10 mouse cellular contexts compared by ENCODE assay signal in the genomic region with DNA sequence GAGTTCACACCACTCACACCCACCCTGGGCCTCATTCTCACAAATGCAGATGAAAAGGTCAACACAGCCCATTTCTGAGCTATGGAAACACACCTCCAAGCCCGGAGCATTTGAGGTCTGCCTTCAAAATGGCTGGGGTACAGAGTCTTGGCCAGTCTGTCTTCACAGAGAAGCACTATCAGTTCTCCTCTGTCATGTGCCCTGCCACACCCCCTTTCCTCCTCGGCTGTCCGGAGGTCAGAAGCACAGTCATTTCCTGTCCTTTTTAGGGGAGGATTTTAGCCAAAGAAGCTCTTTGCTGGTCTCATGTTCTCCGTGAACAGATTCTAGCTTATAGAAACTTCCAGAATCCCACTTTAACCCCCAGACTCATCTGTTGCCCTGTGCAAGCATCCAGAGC. TPM values are rescaled to one million over a fixed set of nuclear protein-coding genes. Genes with fewer than 3 reads are reported as not detected.
DNase-seq lines count a peak whose midpoint lies in the region; ATAC-seq and TF ChIP-seq lines count a peak whose summit lies in the region.
"Had no signal": no experiment of that assay in that cellular context is flagged by ENCODE, and none has a peak within 500 bp of the region (broad histone marks: within the 10 kb centered on the region; RNA-seq: fewer than 3 reads in every experiment).

No protein-coding gene starts in this region.

- no peak overlapping the region for H3K27ac ChIP-seq in intestine, postnatal 0 days (ENCODE audit: low read depth, low read length)
- H3K27ac ChIP-seq in intestine, embryonic 16.5 days (ENCODE audit: low read length) = no peak overlapping the region
- H3K27ac ChIP-seq in liver, embryonic 16.5 days (ENCODE audit: low read length) = 0 out of 2 replicates have a peak overlapping the region, but pooled peaks have one; percentile 14
- H3K27ac ChIP-seq: forebrain, embryonic 13.5 days; heart, embryonic 15.5 days had no signal

- intact Hi-C loops in heart, postnatal 36 days (cut with DNase I) = no loop called here

- H3K36me3 ChIP-seq in intestine, postnatal 0 days (ENCODE audit: control insufficient read depth, insufficient read depth) = peaks cover 5% of the 10 kb centered on the region; the same call in 1 of the 2 replicates
- no peaks in the 10 kb centered on the region for H3K36me3 ChIP-seq in intestine, embryonic 16.5 days (ENCODE audit: control insufficient read depth, insufficient read depth, low read length)
- no peaks in the 10 kb centered on the region for H3K36me3 ChIP-seq in liver, embryonic 16.5 days (ENCODE audit: control insufficient read depth, insufficient read depth)
- H3K36me3 ChIP-seq: heart, embryonic 15.5 days had no signal

- peak; percentile 11; the same call in 1 of the 2 replicates for ATAC-seq in intestine, postnatal 0 days
- ATAC-seq in intestine, embryonic 16.5 days = no peak
- ATAC-seq in liver, embryonic 16.5 days (ENCODE audit: low read depth) = no peak
- ATAC-seq in CD4-positive, CD25-positive, alpha-beta regulatory T cell, adult 4 months = no peak
- ATAC-seq: forebrain, embryonic 13.5 days had no signal

- TF ChIP-seq CTCF in intestine, postnatal 0 days (IDR thresholded peaks at IDR 0.05; ENCODE audit: low read depth) = no peak

- WGBS in intestine, postnatal 0 days = 27% methylated on average over 4 of the region's 4 CpGs
- 39% methylated on average over 4 of the region's 4 CpGs for WGBS in intestine, embryonic 16.5 days
- 24% methylated on average over 4 of the region's 4 CpGs for WGBS in liver, embryonic 16.5 days (ENCODE audit: insufficient replicate concordance)

- 0 out of 2 replicates have a peak overlapping the region, but pooled peaks have one; percentile 0 for H3K9ac ChIP-seq in intestine, postnatal 0 days (ENCODE audit: low read depth, low read length)
- no peak overlapping the region for H3K9ac ChIP-seq in intestine, embryonic 16.5 days (ENCODE audit: low read depth, low read length)
- no peak overlapping the region for H3K9ac ChIP-seq in liver, embryonic 16.5 days (ENCODE audit: low read depth, low read length)
- H3K9ac ChIP-seq: forebrain, embryonic 13.5 days; heart, embryonic 15.5 days had no signal

- H3K9me3 ChIP-seq in intestine, postnatal 0 days (ENCODE audit: control insufficient read depth) = no peaks in the 10 kb centered on the region
- no peaks in the 10 kb centered on the region for H3K9me3 ChIP-seq in intestine, embryonic 16.5 days (ENCODE audit: control insufficient read depth, low read length)
- H3K9me3 ChIP-seq in liver, embryonic 16.5 days (replicated peaks; ENCODE audit: control insufficient read depth, low read length) = no peaks in the 10 kb centered on the region
- H3K9me3 ChIP-seq: forebrain, embryonic 13.5 days; heart, embryonic 15.5 days had no signal

- peak; percentile 14 to 46 for DNase-seq in adrenal gland, postnatal 36 days
- DNase-seq in heart, postnatal 36 days = peak; percentile 26 to 31
- DNase-seq in urinary bladder, postnatal 10 days (ENCODE audit: low spot score) = no peak
- DNase-seq in gastrocnemius, adult 8-10 months (ENCODE audit: low spot score in 2 of 2) = no peak

- peaks cover 3% of the 10 kb centered on the region; the same call in 1 of the 2 replicates for H3K4me1 ChIP-seq in intestine, postnatal 0 days (replicated peaks; ENCODE audit: control insufficient read depth, insufficient read depth, low read length)
- peaks cover 15% of the 10 kb centered on the region for H3K4me1 ChIP-seq in intestine, embryonic 16.5 days (ENCODE audit: control insufficient read depth, insufficient read depth, low read length)
- H3K4me1 ChIP-seq in liver, embryonic 16.5 days (ENCODE audit: control insufficient read depth, low read depth, low read length) = peaks cover 15% of the 10 kb centered on the region

- no peaks in the 10 kb centered on the region for H3K27me3 ChIP-seq in intestine, postnatal 0 days (replicated peaks; ENCODE audit: control insufficient read depth, insufficient read depth, low read length)
- H3K27me3 ChIP-seq in intestine, embryonic 16.5 days (replicated peaks; ENCODE audit: control insufficient read depth, insufficient read depth, low read length) = no peaks in the 10 kb centered on the region
- no peaks in the 10 kb centered on the region for H3K27me3 ChIP-seq in liver, embryonic 16.5 days (ENCODE audit: control insufficient read depth, insufficient read depth, low read depth, low read length)
- H3K27me3 ChIP-seq: forebrain, embryonic 13.5 days; heart, embryonic 15.5 days had no signal

- H3K4me3 ChIP-seq in intestine, postnatal 0 days (ENCODE audit: low read depth, low read length) = no peak overlapping the region
- H3K4me3 ChIP-seq in intestine, embryonic 16.5 days (ENCODE audit: low read length) = no peak overlapping the region
- H3K4me3 ChIP-seq in liver, embryonic 16.5 days (ENCODE audit: low read depth, low read length) = no peak overlapping the region
- H3K4me3 ChIP-seq: forebrain, embryonic 13.5 days; heart, embryonic 15.5 days had no signal

- H3K4me2 ChIP-seq in intestine, postnatal 0 days (replicated peaks; ENCODE audit: low read depth) = peak overlapping the region; percentile 41
- no peak overlapping the region for H3K4me2 ChIP-seq in intestine, embryonic 16.5 days (ENCODE audit: low read depth, low read length)
- no peak overlapping the region for H3K4me2 ChIP-seq in liver, embryonic 16.5 days (ENCODE audit: low read depth, low read length)
- H3K4me2 ChIP-seq: forebrain, embryonic 13.5 days; heart, embryonic 15.5 days had no signal

RNA-seq across cellular contexts. Expression of a gene that starts 4.1 kb away (rescaled TPM):
- polyA plus RNA-seq in intestine, postnatal 0 days (2015; fragmentation: Nextera tagmentation; extraction: Ambion mirVana) = 20.5 and 23.3 TPM in 2 replicates
- 23.1 and 28.6 TPM in 2 replicates for polyA plus RNA-seq in intestine, embryonic 16.5 days (2015; fragmentation: Nextera tagmentation; extraction: Ambion mirVana)
- 10 to 100 TPM; 90.6 to 97.2 TPM for total RNA-seq in adrenal gland, postnatal 36 days (2021)
- total RNA-seq in heart, postnatal 36 days (2021) = 10 to 100 TPM; 57.2 to 58.4 TPM
- 13.5 and 15.2 TPM in 2 replicates for polyA plus RNA-seq in liver, embryonic 16.5 days (2015; fragmentation: Nextera tagmentation; extraction: Ambion mirVana)
- 10 to 100 TPM; 56.9 to 57.5 TPM for polyA plus RNA-seq in CD4-positive, CD25-positive, alpha-beta regulatory T cell, adult 4 months (2017; shearing (Covaris generic))
- 10 to 100 TPM; 21.0 to 24.0 (median 22.1) TPM for total RNA-seq in gastrocnemius, adult 8-10 months (2022)

RNA-seq across cellular contexts. Expression of a gene that starts 4.4 kb away (rescaled TPM):
- polyA plus RNA-seq in intestine, postnatal 0 days (2015; fragmentation: Nextera tagmentation; extraction: Ambion mirVana) = 15.5 and 16.8 TPM in 2 replicates
- polyA plus RNA-seq in intestine, embryonic 16.5 days (2015; fragmentation: Nextera tagmentation; extraction: Ambion mirVana) = 15.2 and 15.9 TPM in 2 replicates
- total RNA-seq in adrenal gland, postnatal 36 days (2021) = 10 to 100 TPM; 27.3 to 30.2 TPM
- 10 to 100 TPM; 16.7 to 17.3 TPM for total RNA-seq in heart, postnatal 36 days (2021)
- 8.7 and 10.1 TPM in 2 replicates for polyA plus RNA-seq in liver, embryonic 16.5 days (2015; fragmentation: Nextera tagmentation; extraction: Ambion mirVana)
- polyA plus RNA-seq in CD4-positive, CD25-positive, alpha-beta regulatory T cell, adult 4 months (2017; shearing (Covaris generic)) = 10 to 100 TPM; 10.5 to 22.1 TPM
- total RNA-seq in gastrocnemius, adult 8-10 months (2022) = 10 to 100 TPM; 17.1 to 21.0 (median 18.9) TPM

RNA-seq across cellular contexts. Expression of a gene that starts 41.6 kb away (rescaled TPM):
- polyA plus RNA-seq in intestine, postnatal 0 days (2015; fragmentation: Nextera tagmentation; extraction: Ambion mirVana) = 29.9 and 36.9 TPM in 2 replicates
- 42.7 and 42.9 TPM in 2 replicates for polyA plus RNA-seq in intestine, embryonic 16.5 days (2015; fragmentation: Nextera tagmentation; extraction: Ambion mirVana)
- total RNA-seq in adrenal gland, postnatal 36 days (2021) = 10 to 100 TPM; 30.4 to 38.1 TPM
- 10 to 100 TPM; 23.4 to 27.4 TPM for total RNA-seq in heart, postnatal 36 days (2021)
- polyA plus RNA-seq in liver, embryonic 16.5 days (2015; fragmentation: Nextera tagmentation; extraction: Ambion mirVana) = 27.2 and 27.9 TPM in 2 replicates
- 10 to 100 TPM; 20.2 to 24.2 TPM for polyA plus RNA-seq in CD4-positive, CD25-positive, alpha-beta regulatory T cell, adult 4 months (2017; shearing (Covaris generic))
- 10 to 100 TPM; 20.9 to 29.2 (median 22.4) TPM for total RNA-seq in gastrocnemius, adult 8-10 months (2022)

Comparison
In these comparisons a context has a peak if more than half of its experiments do, and no peak if none do; other contexts are left out.
1. DNase-seq: peak in adrenal gland, postnatal 36 days (2 of 2) and heart, postnatal 36 days (2 of 2); none in urinary bladder, postnatal 10 days (single experiment) and gastrocnemius, adult 8-10 months (0 of 2).